Mouse (Mus musculus): ENCODE data around the gene Klc2.
A peak's percentile ranks its signal among the peaks of the same experiment; 100 is the strongest.

The Klc2 gene

DNA sequence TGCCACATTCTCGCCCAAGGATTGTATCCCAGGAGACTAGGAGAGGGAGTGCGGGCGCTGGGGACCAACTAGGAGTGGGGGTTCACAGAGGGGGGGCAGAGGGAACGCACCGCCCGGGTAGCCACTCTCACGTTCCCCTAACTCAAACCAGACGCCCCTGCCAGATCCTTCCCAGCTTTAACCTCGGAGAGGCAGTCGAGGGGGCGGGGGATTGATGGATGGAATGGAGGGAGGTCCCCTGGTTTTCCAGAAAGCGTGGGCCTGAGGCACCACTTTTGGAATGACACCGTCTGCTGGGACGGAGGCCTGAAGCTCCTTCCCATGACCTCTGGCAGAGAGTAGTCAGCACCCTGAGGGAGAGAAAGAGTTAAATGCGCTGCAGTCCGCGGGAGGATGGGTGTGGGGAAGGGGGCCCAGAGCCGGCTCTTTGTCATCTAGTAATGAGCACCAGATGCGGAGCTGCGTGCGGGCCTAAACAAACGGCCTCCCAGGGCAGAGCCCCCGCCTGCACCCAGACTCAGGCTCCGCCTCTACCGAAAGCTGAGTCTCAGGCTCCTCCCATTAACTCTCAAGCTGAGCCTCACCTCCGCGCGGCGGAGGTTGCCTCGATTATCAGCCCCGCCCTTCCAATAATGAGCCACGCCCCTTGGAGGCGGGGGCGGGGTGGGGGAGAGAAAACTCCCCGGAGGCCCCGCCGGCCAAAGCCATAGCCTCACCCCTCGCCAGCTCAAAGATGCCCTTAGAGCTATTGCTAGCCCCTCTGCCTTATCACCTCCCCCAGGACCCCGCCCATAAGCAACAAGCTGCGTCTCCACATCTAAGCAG, 46.6 kb downstream of the Klc2 start:
- DNase-seq: peak; percentile 79

DNA sequence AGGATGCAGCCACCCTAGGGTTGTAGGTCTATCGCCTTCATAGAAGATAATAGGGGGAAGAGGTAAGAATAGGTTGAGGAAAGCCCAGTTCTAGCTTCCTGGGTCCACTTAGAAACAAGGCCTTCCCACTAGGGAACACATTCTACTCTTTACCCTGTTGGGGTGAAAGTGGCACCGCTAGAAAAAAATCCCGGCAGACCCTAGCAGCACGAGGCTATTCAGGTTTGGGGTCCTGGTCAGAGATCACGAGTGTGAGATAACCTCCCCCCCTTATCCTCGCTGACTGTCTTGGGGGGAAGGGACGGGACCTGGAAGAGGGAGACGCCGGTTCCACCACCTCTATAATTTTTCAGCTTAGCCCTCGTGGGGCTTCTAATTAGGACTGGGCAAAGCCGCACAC, 47.3 kb downstream of the Klc2 start:
- no peak for DNase-seq

DNA sequence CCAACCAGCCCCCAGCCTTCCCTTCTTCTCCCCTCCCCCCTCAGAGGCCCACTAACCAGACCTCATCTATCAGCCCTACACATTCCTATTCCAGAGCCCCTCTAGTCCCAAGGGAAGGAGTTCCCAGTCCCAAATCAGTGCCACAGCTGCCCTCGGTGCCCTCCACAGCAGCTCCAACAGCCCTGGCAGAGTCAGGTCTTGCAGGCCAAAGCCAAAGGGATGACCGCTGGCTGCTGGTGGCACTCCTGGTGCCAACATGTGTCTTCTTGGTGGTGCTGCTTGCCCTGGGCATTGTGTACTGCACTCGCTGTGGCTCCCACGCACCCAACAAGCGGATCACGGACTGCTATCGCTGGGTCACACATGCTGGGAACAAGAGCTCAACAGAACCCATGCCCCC, 48.4 kb downstream of the Klc2 start:
- no peak for DNase-seq

DNA sequence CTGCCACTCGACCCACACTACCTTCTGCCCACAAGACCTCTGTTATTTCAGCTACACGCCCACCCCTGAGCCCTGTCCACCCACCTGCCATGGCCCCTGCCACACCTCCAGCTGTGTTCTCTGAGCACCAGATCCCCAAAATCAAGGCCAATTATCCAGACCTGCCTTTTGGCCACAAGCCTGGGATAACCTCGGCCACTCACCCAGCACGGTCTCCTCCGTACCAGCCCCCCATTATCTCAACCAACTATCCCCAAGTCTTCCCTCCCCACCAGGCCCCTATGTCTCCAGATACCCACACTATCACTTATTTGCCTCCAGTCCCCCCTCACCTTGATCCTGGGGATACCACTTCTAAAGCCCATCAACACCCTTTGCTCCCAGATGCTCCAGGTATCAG, 48.9 kb downstream of the Klc2 start:
- no peak for DNase-seq

DNA sequence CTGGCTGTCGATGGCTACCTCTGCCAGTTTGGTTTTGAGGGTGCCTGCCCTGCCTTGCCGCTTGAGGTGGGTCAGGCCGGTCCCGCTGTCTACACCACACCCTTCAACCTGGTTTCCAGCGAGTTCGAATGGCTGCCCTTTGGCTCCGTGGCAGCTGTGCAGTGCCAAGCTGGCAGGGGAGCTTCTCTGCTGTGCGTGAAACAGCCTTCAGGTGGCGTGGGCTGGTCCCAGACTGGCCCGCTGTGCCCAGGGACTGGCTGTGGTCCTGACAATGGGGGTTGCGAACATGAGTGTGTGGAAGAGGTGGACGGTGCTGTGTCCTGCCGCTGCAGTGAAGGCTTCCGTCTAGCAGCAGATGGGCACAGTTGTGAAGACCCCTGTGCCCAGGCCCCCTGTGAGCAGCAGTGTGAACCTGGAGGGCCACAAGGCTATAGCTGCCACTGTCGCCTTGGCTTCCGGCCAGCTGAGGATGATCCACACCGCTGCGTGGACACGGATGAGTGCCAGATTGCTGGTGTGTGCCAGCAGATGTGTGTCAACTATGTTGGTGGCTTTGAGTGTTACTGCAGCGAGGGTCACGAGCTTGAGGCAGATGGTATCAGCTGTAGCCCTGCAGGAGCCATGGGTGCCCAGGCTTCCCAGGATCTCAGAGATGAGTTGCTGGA, 49.7 kb downstream of the Klc2 start:
- DNase-seq: no peak

DNA sequence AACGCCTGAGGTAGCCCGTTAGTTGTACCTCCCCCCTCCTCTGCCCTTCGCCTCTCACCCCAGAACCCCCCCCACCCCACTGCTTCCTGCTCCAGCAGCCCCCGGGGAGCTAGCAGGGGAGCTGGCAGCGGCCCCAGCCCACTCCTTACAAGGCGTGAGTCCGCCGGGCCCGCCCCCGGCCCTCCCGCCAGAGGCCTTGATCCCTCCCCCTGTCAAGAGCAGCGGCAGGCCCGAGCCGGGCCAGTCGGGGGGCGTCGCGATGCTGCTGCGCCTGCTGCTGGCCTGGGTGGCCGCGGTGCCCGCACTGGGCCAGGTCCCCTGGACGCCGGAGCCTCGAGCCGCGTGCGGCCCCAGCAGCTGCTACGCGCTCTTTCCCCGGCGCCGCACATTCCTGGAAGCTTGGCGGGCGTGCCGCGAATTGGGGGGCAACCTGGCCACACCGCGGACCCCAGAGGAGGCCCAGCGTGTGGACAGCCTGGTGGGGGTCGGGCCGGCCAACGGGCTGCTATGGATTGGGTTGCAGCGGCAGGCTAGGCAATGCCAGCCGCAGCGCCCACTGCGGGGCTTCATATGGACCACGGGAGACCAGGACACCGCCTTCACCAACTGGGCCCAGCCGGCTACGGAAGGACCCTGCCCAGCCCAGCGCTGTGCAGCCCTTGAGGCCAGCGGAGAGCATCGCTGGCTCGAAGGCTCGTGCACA, 50.3 kb downstream of the Klc2 start, which contains the start of gene Cd248:
TSS of gene Cd248 (plus strand) at position 212 of the 703 bp plus-strand sequence.
- peak; percentile 40 for DNase-seq

GRCm38 (mm10) chr19:5067040-5067799, 51.1 kb downstream of the Klc2 start:
- no peak for DNase-seq

DNA sequence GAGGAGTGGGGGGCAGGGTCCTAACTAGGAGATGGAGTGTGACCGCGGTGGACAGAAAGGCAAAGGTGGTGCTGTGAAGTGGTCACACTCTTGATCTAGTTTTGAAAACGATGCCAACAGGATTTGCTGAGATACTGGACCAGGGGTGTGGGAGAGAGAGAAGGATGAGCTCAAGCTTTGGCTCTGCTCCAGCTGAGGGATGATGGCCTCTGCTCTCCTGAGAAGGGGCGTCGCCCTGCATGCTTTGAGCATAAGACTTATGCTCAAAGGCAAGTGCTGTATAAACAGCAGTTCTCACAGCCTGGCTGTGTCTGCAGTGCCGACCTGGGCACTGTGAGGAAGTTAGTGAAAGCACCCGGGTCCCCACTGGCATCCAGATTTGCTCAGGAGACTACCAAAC, 53.3 kb downstream of the Klc2 start:
- DNase-seq: no peak

GRCm38 (mm10) chr19:5062446-5062845, 55.9 kb downstream of the Klc2 start:
- DNase-seq: no peak

DNA sequence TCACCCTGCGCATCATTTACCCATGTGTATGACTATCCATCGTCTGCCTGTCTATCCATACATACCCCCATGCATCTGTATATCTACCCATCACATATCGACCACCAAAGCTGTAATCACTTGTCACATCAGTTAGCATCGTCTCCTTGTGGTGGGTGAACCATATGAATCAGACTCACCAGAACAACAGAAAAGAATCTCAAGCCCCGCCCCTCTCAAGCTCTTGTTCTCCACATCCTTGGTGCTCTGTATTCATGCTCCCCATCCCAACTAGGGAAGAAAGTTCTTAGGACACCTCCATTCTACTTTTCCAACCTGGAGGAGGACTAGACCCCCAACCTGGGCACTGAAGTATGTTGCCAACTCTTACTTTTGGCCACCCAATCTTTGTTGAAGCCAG, 56.3 kb downstream of the Klc2 start:
- DNase-seq: no peak

- no peak for DNase-seq
Observed at GRCm38 (mm10) chr19:5060365-5061330, 57.7 kb downstream of the Klc2 start.

- no peak for DNase-seq
Observed at GRCm38 (mm10) chr19:5058801-5059771, 59.3 kb downstream of the Klc2 start.

GRCm38 (mm10) chr19:5057876-5058775, 60.2 kb downstream of the Klc2 start:
- DNase-seq: no peak
